Mouse (Mus musculus) intestine, postnatal 0 days (tissue): ENCODE measurements around the gene Agap1. TPM values are rescaled to one million over a fixed set of nuclear protein-coding genes. Genes with fewer than 3 reads are reported as not detected.
A peak's percentile ranks its signal among the peaks of the same experiment; 100 is the strongest.

Experiments used
- ATAC-seq: fragments of 200-750 bp; cut with Nextera tagmentation; 2 replicates; pipeline ENCODE4 v1.8.0; 2017; ENCODE audit warnings: mild to moderate bottlenecking, moderate TSS enrichment, moderate library complexity
- H3K27ac ChIP-seq: fragments of 300-500 bp; sonication (generic); 2 replicates; pipeline ENCODE4 v1.5.1; 2014; ENCODE audit warnings: mild to moderate bottlenecking, low read depth, low read length, moderate library complexity
- H3K27me3 ChIP-seq: fragments of 300-500 bp; sonication (generic); replicated peaks from 2 replicates; pipeline ENCODE4 v1.6.1; 2014; ENCODE audit warnings: low read length, mixed read lengths; ENCODE audit not compliant: control insufficient read depth, insufficient read depth
- H3K36me3 ChIP-seq: fragments of 300-500 bp; sonication (generic); 2 replicates; pipeline ENCODE4 v1.6.1; 2014; ENCODE audit warnings: mild to moderate bottlenecking, moderate library complexity; ENCODE audit not compliant: control insufficient read depth, insufficient read depth
- H3K4me1 ChIP-seq: fragments of 300-500 bp; sonication (generic); replicated peaks from 2 replicates; pipeline ENCODE4 v1.6.1; 2014; ENCODE audit warnings: antibody characterized with exemption, low read length, mixed read lengths; ENCODE audit not compliant: control insufficient read depth, insufficient read depth
- H3K4me2 ChIP-seq: fragments of 300-500 bp; sonication (generic); replicated peaks from 2 replicates; pipeline ENCODE4 v1.6.1; 2014; ENCODE audit warnings: low read depth, mild to moderate bottlenecking, moderate library complexity
- H3K4me3 ChIP-seq: fragments of 300-500 bp; sonication (generic); 2 replicates; pipeline ENCODE4 v1.5.1; 2014; ENCODE audit warnings: low read depth, low read length
- H3K9ac ChIP-seq: fragments of 300-500 bp; sonication (generic); 2 replicates; pipeline ENCODE4 v1.6.1; 2014; ENCODE audit warnings: mild to moderate bottlenecking, low read depth, low read length
- H3K9me3 ChIP-seq: fragments of 300-500 bp; sonication (generic); 2 replicates; pipeline ENCODE4 v1.6.1; 2016; ENCODE audit warnings: mixed run types; ENCODE audit not compliant: control insufficient read depth
- CTCF ChIP-seq: sonication (generic); IDR thresholded peaks from 2 replicates; pipeline ENCODE4 v1.5.1; 2016; ENCODE audit warnings: low read depth, mild to moderate bottlenecking, control low read depth, antibody characterized with exemption, moderate library complexity
- WGBS: fragments of 180-500 bp; shearing (Covaris S2); extraction: QIAGEN DNeasy Blood & Tissue Kit; methylation state at CpG from one replicate; pipeline ENCODE4 v1.1.7; 2014; 5-methylcytosine and 5-hydroxymethylcytosine counted together
- polyA plus RNA-seq: library from polyadenylated mRNA; unstranded; fragments of >200 nt; fragmentation: Nextera tagmentation; extraction: Ambion mirVana; gene quantifications from 2 replicates; pipeline ENCODE4 v1.2.1, GENCODE M21; 2015

Agap1 gene
- polyA plus RNA-seq, 1 experiment from 2014 or later: 6.1 TPM

- H3K36me3 ChIP-seq: peaks cover 5% of the 10 kb centered on the region; the same call in 1 of the 2 replicates
- no peaks in the 10 kb centered on the region for H3K9me3 ChIP-seq
- TF ChIP-seq CTCF: no peak
- no peak overlapping the region for H3K4me3 ChIP-seq
- H3K4me1 ChIP-seq: 0 out of 2 replicates have a peak, but pooled peaks cover 3% of the 10 kb centered on the region
- H3K27ac ChIP-seq: no peak overlapping the region
- WGBS: 84% methylated on average over 9 of the region's 9 CpGs
- no peak for ATAC-seq
- no peaks in the 10 kb centered on the region for H3K27me3 ChIP-seq
- H3K9ac ChIP-seq: no peak overlapping the region
- H3K4me2 ChIP-seq: no peak overlapping the region
Measured at GRCm38 (mm10) chr1:89846148-89846547, 391.5 kb downstream of the Agap1 start.

- Histone ChIP-seq H3K4me2 (peak overlapping the region; percentile 38; the same call in 1 of the 2 replicates), H3K9me3 (no peaks in the 10 kb centered on the region), H3K36me3 (peaks cover 5% of the 10 kb centered on the region; the same call in 1 of the 2 replicates), H3K4me3 (no peak overlapping the region), H3K9ac (no peak overlapping the region), H3K27me3 (no peaks in the 10 kb centered on the region), H3K27ac (no peak overlapping the region), H3K4me1 (0 out of 2 replicates have a peak, but pooled peaks cover 3% of the 10 kb centered on the region)
- 80% methylated on average over 17 of the region's 17 CpGs for WGBS
- no peak for ATAC-seq
- TF ChIP-seq CTCF: no peak
Measured at GRCm38 (mm10) chr1:89848356-89849039, 393.9 kb downstream of the Agap1 start.

GRCm38 (mm10) chr1:89849151-89849860 lies 394.7 kb downstream of the Agap1 start:
- TF ChIP-seq CTCF: no peak

GRCm38 (mm10) chr1:89849861-89850230 lies 395.2 kb downstream of the Agap1 start:
- H3K9ac ChIP-seq: no peak overlapping the region
- peak overlapping the region; percentile 40; the same call in 1 of the 2 replicates for H3K4me2 ChIP-seq
- H3K9me3 ChIP-seq: no peaks in the 10 kb centered on the region
- H3K27me3 ChIP-seq: no peaks in the 10 kb centered on the region
- no peak for TF ChIP-seq CTCF
- 73% methylated on average over 7 of the region's 7 CpGs for WGBS
- H3K4me3 ChIP-seq: no peak overlapping the region
- H3K36me3 ChIP-seq: peaks cover 5% of the 10 kb centered on the region; the same call in 1 of the 2 replicates
- no peak overlapping the region for H3K27ac ChIP-seq
- no peak for ATAC-seq
- 0 out of 2 replicates have a peak, but pooled peaks cover 3% of the 10 kb centered on the region for H3K4me1 ChIP-seq

More at GRCm38 (mm10) chr1:89849151-89849860, 394.7 kb downstream of the Agap1 start:
- no peak for ATAC-seq
- Histone ChIP-seq H3K9ac (no peak overlapping the region), H3K36me3 (peaks cover 5% of the 10 kb centered on the region; the same call in 1 of the 2 replicates), H3K4me1 (0 out of 2 replicates have a peak, but pooled peaks cover 3% of the 10 kb centered on the region), H3K27ac (no peak overlapping the region), H3K27me3 (no peaks in the 10 kb centered on the region), H3K4me3 (no peak overlapping the region), H3K4me2 (peak overlapping the region; percentile 38; the same call in 1 of the 2 replicates), H3K9me3 (no peaks in the 10 kb centered on the region)
- 68% methylated on average over 23 of the region's 23 CpGs for WGBS

GRCm38 (mm10) chr1:89850681-89851414 lies 396.2 kb downstream of the Agap1 start:
- no peak for TF ChIP-seq CTCF
- peak overlapping the region; percentile 40 for H3K4me2 ChIP-seq
- no peaks in the 10 kb centered on the region for H3K9me3 ChIP-seq
- 41% methylated on average over 11 of the region's 11 CpGs for WGBS
- no peak overlapping the region for H3K4me3 ChIP-seq
- H3K27me3 ChIP-seq: no peaks in the 10 kb centered on the region
- H3K27ac ChIP-seq: peak overlapping the region; percentile 60
- H3K36me3 ChIP-seq: peaks cover 4% of the 10 kb centered on the region; the same call in 1 of the 2 replicates
- H3K4me1 ChIP-seq: 0 out of 2 replicates have a peak, but pooled peaks cover 3% of the 10 kb centered on the region
- no peak overlapping the region for H3K9ac ChIP-seq
- peak; percentile 56 for ATAC-seq

- H3K9ac ChIP-seq: no peak overlapping the region
- no peak overlapping the region for H3K4me2 ChIP-seq
- WGBS: 38% methylated on average over 3 of the region's 3 CpGs
- no peaks in the 10 kb centered on the region for H3K36me3 ChIP-seq
- H3K4me1 ChIP-seq: no peaks in the 10 kb centered on the region; the same call in 1 of the 2 replicates
- no peak overlapping the region for H3K27ac ChIP-seq
- no peaks in the 10 kb centered on the region for H3K27me3 ChIP-seq
- H3K4me3 ChIP-seq: no peak overlapping the region
- ATAC-seq: no peak
- peak; percentile 73 for TF ChIP-seq CTCF
- H3K9me3 ChIP-seq: no peaks in the 10 kb centered on the region
Measured at GRCm38 (mm10) chr1:89859182-89859581, 404.6 kb downstream of the Agap1 start.
